Mouse (Mus musculus) gastrocnemius, adult 18-20 months (tissue): ENCODE measurements around the gene Casp2. TPM values are rescaled to one million over a fixed set of nuclear protein-coding genes. Genes with fewer than 3 reads are reported as not detected.

ENCODE experiments used
- total RNA-seq, 2 experiments: library from RNA; stranded (reverse); gene quantifications; 2 replicates each; pipeline ENCODE4 v1.2.3; 2021

Casp2 gene
- total RNA-seq, 2 experiments from 2014 or later = 3.7 to 4.1 TPM

Other genes starting within 250 kb of the Casp2 start
- not detected for gene Sva, start 226.6 kb upstream of the Casp2 start, total RNA-seq
- not detected for gene Tas2r139, start 124.0 kb upstream of the Casp2 start, total RNA-seq
- not detected for gene Tas2r144, start 49.7 kb upstream of the Casp2 start, total RNA-seq
- gene Gstk1, start 19.1 kb upstream of the Casp2 start, total RNA-seq = 10 to 100 TPM; 45.4 to 57.2 TPM
- gene Tmem139, start 3.0 kb upstream of the Casp2 start, total RNA-seq = under 1 TPM; 0.19 to 0.27 TPM
- 100 to 1,000 TPM; 153 TPM for gene Clcn1, start 21.7 kb downstream of the Casp2 start, total RNA-seq
- gene Fam131b, start 59.7 kb downstream of the Casp2 start, total RNA-seq = under 1 TPM; 0.21 to 0.30 TPM
- gene Zyx, start 84.6 kb downstream of the Casp2 start, total RNA-seq = 10 to 100 TPM; 20.2 to 25.5 TPM
- under 1 TPM; 0.07 to 0.23 TPM for gene Epha1, start 108.3 kb downstream of the Casp2 start, total RNA-seq
- gene Tas2r143, start 135.3 kb downstream of the Casp2 start, total RNA-seq = not detected
- gene Tas2r135, start 140.4 kb downstream of the Casp2 start, total RNA-seq = not detected
- gene Tas2r126, start 169.6 kb downstream of the Casp2 start, total RNA-seq = not detected
- gene Olfr458, start 200.2 kb downstream of the Casp2 start, total RNA-seq = not detected
- not detected for gene Olfr457, start 211.3 kb downstream of the Casp2 start, total RNA-seq
- not detected for gene Olfr456, start 222.2 kb downstream of the Casp2 start, total RNA-seq